Mouse (Mus musculus): ENCODE data around the gene Scfd2.

- TF ChIP-seq CTCF (IDR thresholded peaks at IDR 0.05; ENCODE audit: control insufficient read depth, insufficient read depth, insufficient replicate concordance, low read depth, low read length) (no peak), POLR2A (IDR thresholded peaks at IDR 0.05; ENCODE audit: control insufficient read depth, low read depth, low read length) (no peak)
These were observed 60.7 kb downstream of the Scfd2 start for GRCm38 (mm10) chr5:74470819-74471218.

Measured in testis, adult 2 months (tissue).